Mouse (Mus musculus) WW6 (cell line): ENCODE measurements at regions not wholly inside any gene's neighbourhood (a gene's known extent, or its start where the extent isn't known, plus 50 kb on each side); places are given as distances from the start of the nearest gene placed in this dataset.

Experiments
- DNase-seq: peaks from one replicate; pipeline ENCODE4 v3.0.0-alpha.2; 2013; ENCODE audit warnings: low read depth, low spot score

DNA sequence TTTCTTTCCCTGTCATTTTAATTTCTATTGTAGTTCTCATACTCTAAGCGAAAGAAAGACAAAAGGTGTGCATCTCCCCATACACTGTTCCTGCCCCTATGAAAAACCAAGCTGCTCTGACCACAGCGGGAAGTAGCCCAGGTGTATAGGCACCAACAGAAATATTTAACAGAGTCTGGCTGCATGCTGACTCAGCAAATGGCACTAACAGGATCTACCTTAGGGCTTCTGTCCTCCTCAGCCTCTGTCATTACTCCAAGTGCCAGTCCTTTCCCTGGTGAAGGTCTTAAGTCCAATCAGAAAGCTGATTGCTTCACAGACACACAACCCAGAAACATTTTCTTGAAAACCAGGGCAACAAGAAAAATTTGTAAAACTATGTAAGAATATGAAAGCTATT is 72.5 kb downstream of the Gm9008 start:
- no peak for DNase-seq

DNA sequence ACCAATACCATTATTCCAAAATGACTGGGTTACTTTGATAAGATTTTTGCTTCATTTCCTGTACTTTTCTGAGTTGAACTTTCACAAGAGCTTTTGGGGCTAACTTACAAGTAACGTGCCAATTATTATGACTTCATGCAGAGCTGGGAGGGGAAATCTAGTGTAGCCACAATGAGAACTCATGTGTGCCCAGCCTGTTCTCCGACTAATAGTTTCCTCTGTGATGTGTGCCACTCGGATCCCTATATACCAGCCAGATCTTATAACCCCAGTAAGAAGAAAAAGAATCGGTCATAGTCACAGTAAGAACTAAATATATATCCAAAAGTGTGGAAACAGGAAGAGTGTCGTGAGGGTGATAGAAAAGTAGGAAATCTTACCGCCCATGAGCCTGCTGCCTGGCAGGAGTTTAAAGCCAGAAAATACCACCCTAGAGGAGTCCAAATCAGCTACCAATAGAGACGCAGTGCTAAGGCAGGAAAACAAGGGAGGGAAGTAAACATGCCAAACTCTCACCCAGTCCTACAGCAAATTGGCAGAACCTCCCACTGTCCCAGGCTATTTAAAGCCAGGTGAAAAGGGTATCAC is 110.0 kb downstream of the Gm9008 start:
- no peak for DNase-seq

- DNase-seq, result no peak
These were observed 115.3 kb downstream of the Gm9008 start for GRCm38 (mm10) chr6:76382323-76382722.

DNA sequence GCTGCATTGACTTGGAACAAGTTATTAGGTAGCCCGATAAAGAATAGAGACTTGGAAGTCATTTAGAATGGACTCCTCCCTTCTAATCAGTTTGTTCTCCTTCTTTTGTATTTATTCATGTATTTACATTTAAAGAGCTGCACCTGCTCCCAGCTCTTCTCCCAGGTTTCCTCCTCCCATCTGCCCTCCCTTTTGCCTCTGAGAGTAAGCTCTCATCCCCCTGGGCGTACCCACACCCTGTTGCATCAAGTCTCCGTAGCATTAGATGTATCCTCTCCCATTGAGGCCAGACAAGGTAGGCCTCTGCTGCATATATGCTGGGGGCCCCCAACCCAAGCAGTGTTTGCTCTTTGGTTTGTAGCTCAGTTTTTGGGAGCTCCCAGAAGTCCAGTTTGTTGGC is 118.9 kb downstream of the Gm9008 start:
- peak; percentile 43 for DNase-seq

DNA sequence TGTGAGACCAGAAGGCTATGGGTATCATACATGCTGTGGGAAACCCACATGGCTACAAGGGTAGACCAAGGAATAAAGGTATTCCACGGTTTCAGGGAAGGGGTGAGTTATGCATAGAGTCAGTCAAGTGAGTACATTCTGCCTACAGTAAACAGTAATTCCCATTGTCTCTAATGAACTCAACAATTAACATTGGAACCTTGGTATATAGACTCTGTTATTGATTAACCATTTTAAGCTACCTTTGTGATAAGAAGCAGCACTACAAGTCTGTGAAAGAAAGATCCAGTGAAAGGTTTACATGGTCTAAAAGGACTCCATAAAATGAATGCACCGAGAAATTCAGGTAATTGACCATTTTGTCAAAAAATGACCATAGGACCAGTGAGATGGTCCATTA is 145.4 kb downstream of the Gm9008 start:
- DNase-seq, result no peak

GRCm38 (mm10) chr6:76348445-76348844 is 149.1 kb downstream of the Gm9008 start:
- DNase-seq, result no peak

DNA sequence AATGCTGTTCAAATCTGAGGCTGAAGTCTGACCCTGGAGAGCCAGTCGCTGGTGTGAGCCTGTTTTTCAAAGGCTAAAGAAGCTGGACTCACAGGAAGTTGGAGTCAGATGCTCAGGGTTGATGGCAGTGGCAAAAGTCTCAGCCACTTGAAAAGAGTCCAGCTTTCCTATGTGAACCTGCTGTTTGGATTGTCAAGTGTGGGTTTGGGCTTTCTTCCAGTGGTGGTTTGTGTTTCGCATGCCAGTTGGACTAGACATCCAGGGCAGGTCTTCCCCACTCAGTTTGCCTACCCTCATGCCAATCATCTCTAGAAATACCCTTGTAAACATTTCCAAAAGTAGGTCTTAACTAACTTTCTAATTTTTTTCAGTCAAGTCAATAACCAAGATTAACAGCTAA is 167.4 kb downstream of the Gm9008 start:
- DNase-seq, result no peak
